Mouse (Mus musculus) liver, embryonic 16.5 days (tissue): Measurements from ENCODE around the gene Mettl7a1. TPM values are rescaled to one million over a fixed set of nuclear protein-coding genes. Genes with fewer than 3 reads are reported as not detected.
"Not testable (repeated sequence)": the region's sequence is repeated elsewhere in the genome, so short reads cannot be mapped to it uniquely, and the experiment has no call there.

Experiments used
- ATAC-seq: fragments of 200-750 bp; cut with Nextera tagmentation; 2 replicates; pipeline ENCODE4 v1.8.0; 2017; ENCODE audit warnings: low read depth, mild to moderate bottlenecking, moderate number of reproducible peaks, moderate library complexity
- H3K27ac ChIP-seq: fragments of 300-500 bp; sonication (generic); 2 replicates; pipeline ENCODE4 v1.5.1; 2014; ENCODE audit warnings: mild to moderate bottlenecking, low read length
- H3K27me3 ChIP-seq: fragments of 300-500 bp; sonication (generic); 2 replicates; pipeline ENCODE4 v1.6.1; 2014; ENCODE audit warnings: low read depth, low read length, mixed read lengths; ENCODE audit not compliant: control insufficient read depth, insufficient read depth
- H3K36me3 ChIP-seq: fragments of 300-500 bp; sonication (generic); 2 replicates; pipeline ENCODE4 v1.6.1; 2014; ENCODE audit warnings: mild to moderate bottlenecking; ENCODE audit not compliant: control insufficient read depth, insufficient read depth
- H3K4me1 ChIP-seq: fragments of 300-500 bp; sonication (generic); 2 replicates; pipeline ENCODE4 v1.6.1; 2014; ENCODE audit warnings: low read depth, low read length, mixed read lengths; ENCODE audit not compliant: control insufficient read depth
- H3K4me2 ChIP-seq: fragments of 300-500 bp; sonication (generic); 2 replicates; pipeline ENCODE4 v1.6.1; 2014; ENCODE audit warnings: low read depth, low read length, mixed read lengths
- H3K4me3 ChIP-seq: fragments of 300-500 bp; sonication (generic); 2 replicates; pipeline ENCODE4 v1.5.1; 2014; ENCODE audit warnings: low read depth, mild to moderate bottlenecking, low read length
- H3K9ac ChIP-seq: fragments of 300-500 bp; sonication (generic); 2 replicates; pipeline ENCODE4 v1.6.1; 2014; ENCODE audit warnings: low read depth, low read length
- H3K9me3 ChIP-seq: fragments of 300-500 bp; sonication (generic); replicated peaks from 2 replicates; pipeline ENCODE4 v1.6.1; 2016; ENCODE audit warnings: low read length; ENCODE audit not compliant: control insufficient read depth
- WGBS: fragments of 180-500 bp; shearing (Covaris S2); extraction: QIAGEN DNeasy Blood & Tissue Kit; methylation state at CpG from one replicate; pipeline ENCODE4 v1.1.7; 2014; ENCODE audit not compliant: insufficient replicate concordance; 5-methylcytosine and 5-hydroxymethylcytosine counted together
- polyA plus RNA-seq: library from polyadenylated mRNA; unstranded; fragments of >200 nt; fragmentation: Nextera tagmentation; extraction: Ambion mirVana; gene quantifications from 2 replicates; pipeline ENCODE4 v1.2.1, GENCODE M21; 2015

The Mettl7a1 gene
- polyA plus RNA-seq, 1 experiment from 2014 or later: 12.6 TPM

DNA sequence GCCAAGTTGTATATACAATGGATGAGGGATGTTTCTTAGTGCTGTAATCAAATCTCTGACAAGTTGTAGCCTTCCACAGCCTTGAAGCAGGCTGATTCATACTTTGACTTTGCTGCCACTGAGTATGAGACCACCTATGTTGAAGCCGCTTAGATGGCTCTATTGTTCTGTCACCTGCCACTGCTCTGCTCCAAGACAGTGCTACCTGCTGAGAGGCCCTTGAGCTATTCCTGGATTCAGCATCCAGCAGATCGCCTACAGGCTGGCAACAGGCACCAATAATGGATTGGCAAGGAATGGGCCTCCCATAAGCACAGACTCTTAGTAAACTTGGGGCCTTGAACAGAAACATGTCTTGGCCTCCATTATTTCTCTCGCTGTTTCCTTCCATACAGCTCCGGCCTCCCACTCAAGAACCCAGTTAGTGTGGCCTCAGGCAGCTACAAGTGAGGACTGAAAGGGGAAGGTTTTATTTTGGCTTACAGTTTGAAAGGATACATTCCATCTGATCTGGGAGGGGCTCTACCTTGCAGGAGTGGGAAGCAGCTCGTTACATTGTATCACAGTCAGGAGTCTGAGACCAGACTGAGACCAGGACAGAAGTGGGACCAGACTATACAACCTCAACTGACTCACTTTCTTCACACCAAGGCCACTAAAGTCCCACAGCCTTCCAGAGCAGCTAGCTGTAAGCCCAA lies 10.7 kb downstream of the Mettl7a1 start:
- ATAC-seq: no peak
- H3K27me3 ChIP-seq: no peaks in the 10 kb centered on the region
- WGBS: 78% methylated on average over 5 of the region's 5 CpGs

GRCm38 (mm10) chr15:100318014-100318671 lies 14.2 kb downstream of the Mettl7a1 start:
- H3K9me3 ChIP-seq, H3K4me3 ChIP-seq, H3K36me3 ChIP-seq, H3K4me1 ChIP-seq, H3K9ac ChIP-seq, H3K4me2 ChIP-seq, H3K27me3 ChIP-seq: not testable (repeated sequence)
- peak; percentile 74 for ATAC-seq
- 50% methylated on average over 4 of the region's 4 CpGs for WGBS
- H3K27ac ChIP-seq: peak overlapping the region; percentile 15; the same call in 1 of the 2 replicates

More for the DNA sequence above, 10.7 kb downstream of the Mettl7a1 start:
- H3K27ac ChIP-seq: no peak overlapping the region
- H3K9me3 ChIP-seq: no peaks in the 10 kb centered on the region
- no peak overlapping the region for H3K4me3 ChIP-seq
- H3K4me1 ChIP-seq: peaks cover 4% of the 10 kb centered on the region
- no peaks in the 10 kb centered on the region for H3K36me3 ChIP-seq
- no peak overlapping the region for H3K4me2 ChIP-seq
- H3K9ac ChIP-seq: no peak overlapping the region

DNA sequence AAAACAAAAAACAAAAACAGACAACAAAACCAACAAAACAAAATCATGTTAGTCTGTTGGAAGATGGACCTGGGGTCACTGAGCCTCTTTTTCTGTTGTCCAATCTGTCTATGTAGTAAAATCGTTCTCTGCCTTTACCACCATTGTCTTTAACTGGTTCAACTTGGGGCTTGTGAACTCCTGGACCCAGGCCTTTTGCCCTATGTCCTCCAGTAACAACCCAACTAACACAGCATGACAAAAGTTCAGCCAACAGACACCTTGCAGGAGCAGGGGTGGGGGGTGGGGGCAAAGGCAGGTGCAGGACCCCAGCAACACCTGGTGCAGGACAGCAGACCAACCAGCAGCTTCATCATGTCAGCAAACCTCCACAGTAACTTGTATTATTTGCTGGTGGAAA lies 15.9 kb downstream of the Mettl7a1 start:
- H3K9ac ChIP-seq: no peak overlapping the region
- H3K27me3 ChIP-seq: no peaks in the 10 kb centered on the region
- 50% methylated on average over 1 of the region's 1 CpGs for WGBS
- ATAC-seq: no peak
- H3K27ac ChIP-seq: peak overlapping the region; percentile 60
- H3K4me1 ChIP-seq: peaks cover 4% of the 10 kb centered on the region
- no peak overlapping the region for H3K4me2 ChIP-seq
- no peak overlapping the region for H3K4me3 ChIP-seq
- no peaks in the 10 kb centered on the region for H3K36me3 ChIP-seq
- H3K9me3 ChIP-seq: no peaks in the 10 kb centered on the region

DNA sequence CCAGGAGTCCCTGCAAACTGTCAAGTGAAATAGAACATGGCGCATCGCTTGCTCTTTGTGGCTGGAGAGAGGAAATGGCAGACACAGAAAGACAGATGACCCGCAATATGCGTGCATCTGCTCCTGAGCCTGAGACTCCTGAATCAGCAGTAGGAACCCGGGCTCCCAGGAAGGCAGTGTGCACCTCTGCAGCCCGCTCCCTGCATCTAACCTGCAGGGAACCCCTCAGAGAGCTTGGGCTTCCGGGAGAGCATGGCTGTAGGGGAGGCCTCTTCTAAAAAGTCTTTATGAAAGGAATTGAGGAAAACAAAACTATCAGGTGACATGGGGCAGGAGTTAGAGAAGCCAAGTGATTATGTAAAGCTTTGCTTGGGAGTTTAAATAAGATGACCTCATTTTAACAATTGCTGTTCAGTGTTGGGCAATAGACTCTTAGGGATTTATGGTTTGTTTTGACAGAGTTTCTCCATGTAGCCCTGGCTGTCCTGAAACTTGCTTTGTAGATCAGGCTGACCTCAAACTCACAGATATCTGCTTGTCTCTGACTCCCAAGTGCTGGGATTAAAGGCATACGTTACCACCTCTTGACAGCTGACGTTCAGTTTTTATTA lies 16.5 kb downstream of the Mettl7a1 start:
- no peak; the same call in 1 of the 2 replicates for ATAC-seq
- Histone ChIP-seq H3K4me3 (no peak overlapping the region), H3K27me3 (no peaks in the 10 kb centered on the region), H3K4me2 (no peak overlapping the region), H3K4me1 (peaks cover 4% of the 10 kb centered on the region), H3K9me3 (no peaks in the 10 kb centered on the region), H3K9ac (no peak overlapping the region), H3K27ac (peak overlapping the region; percentile 60), H3K36me3 (no peaks in the 10 kb centered on the region)
- WGBS: 52% methylated on average over 9 of the region's 9 CpGs

DNA sequence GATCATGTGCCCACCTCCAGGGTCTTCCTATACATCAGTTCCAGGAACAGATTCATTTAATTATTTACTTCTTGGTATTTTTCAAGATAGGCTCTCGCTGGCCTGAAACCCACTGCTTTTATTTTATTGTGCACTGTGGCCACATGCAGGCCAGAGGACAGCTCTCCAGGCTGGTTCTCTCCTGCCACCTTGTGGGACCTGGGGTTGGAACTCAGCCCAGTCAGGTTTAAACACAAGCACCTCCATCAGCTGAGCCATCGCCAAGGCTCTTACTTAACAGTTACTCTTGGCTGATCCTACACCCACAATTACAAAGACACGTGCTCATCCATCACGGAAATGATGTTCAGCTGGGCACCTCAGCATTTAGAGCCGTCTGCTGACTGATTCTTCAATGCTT lies 17.2 kb downstream of the Mettl7a1 start:
- Histone ChIP-seq H3K4me2 (no peak overlapping the region), H3K9ac (no peak overlapping the region), H3K27me3 (no peaks in the 10 kb centered on the region), H3K27ac (0 out of 2 replicates have a peak overlapping the region, but pooled peaks have one; percentile 2), H3K36me3 (no peaks in the 10 kb centered on the region), H3K4me1 (peaks cover 4% of the 10 kb centered on the region), H3K4me3 (no peak overlapping the region), H3K9me3 (no peaks in the 10 kb centered on the region)
- no peak for ATAC-seq
- 58% methylated on average over 5 of the region's 5 CpGs for WGBS

- WGBS: 52% methylated on average over 12 of the region's 12 CpGs
- Histone ChIP-seq H3K36me3 (no peaks in the 10 kb centered on the region), H3K4me2 (no peak overlapping the region), H3K4me1 (peaks cover 4% of the 10 kb centered on the region), H3K4me3 (no peak overlapping the region), H3K27me3 (no peaks in the 10 kb centered on the region), H3K9me3 (no peaks in the 10 kb centered on the region), H3K27ac (no peak overlapping the region), H3K9ac (no peak overlapping the region)
- ATAC-seq: peak; percentile 36; the same call in 1 of the 2 replicates
Observed at GRCm38 (mm10) chr15:100324021-100324591, 20.2 kb downstream of the Mettl7a1 start.

DNA sequence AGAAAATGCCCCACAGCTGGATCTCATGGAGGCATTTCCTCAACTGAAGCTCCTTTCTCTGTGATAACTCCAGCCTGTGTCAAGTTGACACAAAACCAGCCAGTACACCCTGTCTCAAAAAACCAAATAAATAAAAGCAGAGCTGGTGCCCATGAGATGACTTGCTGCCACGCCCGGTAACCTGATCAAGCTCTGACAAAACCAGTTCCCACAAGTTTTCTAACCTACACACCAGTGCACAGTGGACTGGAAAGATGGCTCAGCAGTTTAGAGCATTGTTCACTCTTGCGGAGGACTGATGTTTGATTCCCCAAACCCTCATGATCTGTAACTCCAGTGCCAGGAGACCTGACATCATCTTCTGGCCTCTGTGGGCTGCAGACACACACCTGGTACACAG lies 21.3 kb downstream of the Mettl7a1 start:
- Histone ChIP-seq H3K36me3 (no peaks in the 10 kb centered on the region), H3K4me3 (no peak overlapping the region), H3K4me2 (no peak overlapping the region), H3K9ac (no peak overlapping the region), H3K9me3 (no peaks in the 10 kb centered on the region), H3K27me3 (no peaks in the 10 kb centered on the region), H3K4me1 (peaks cover 1% of the 10 kb centered on the region), H3K27ac (no peak overlapping the region)
- WGBS: 66% methylated on average over 3 of the region's 3 CpGs
- no peak for ATAC-seq

GRCm38 (mm10) chr15:100328089-100328488 lies 24.1 kb downstream of the Mettl7a1 start:
- H3K4me1 ChIP-seq, H3K27ac ChIP-seq, H3K4me3 ChIP-seq, H3K9me3 ChIP-seq, ATAC-seq, H3K36me3 ChIP-seq, H3K27me3 ChIP-seq, H3K9ac ChIP-seq, H3K4me2 ChIP-seq: not testable (repeated sequence)
- whole genome bisulfite sequencing: 60% methylated on average over 3 of the region's 4 CpGs

GRCm38 (mm10) chr15:100329336-100329735 lies 25.4 kb downstream of the Mettl7a1 start:
- not testable (repeated sequence) for ATAC-seq
- WGBS: 84% methylated on average over 10 of the region's 10 CpGs

More at GRCm38 (mm10) chr15:100329336-100329735, 25.4 kb downstream of the Mettl7a1 start:
- H3K27me3 ChIP-seq, H3K9ac ChIP-seq, H3K4me3 ChIP-seq, H3K4me2 ChIP-seq, H3K9me3 ChIP-seq, H3K4me1 ChIP-seq, H3K27ac ChIP-seq, H3K36me3 ChIP-seq: not testable (repeated sequence)
